Mouse (Mus musculus) left cerebral cortex, adult 11 months (tissue): ENCODE measurements around the gene Fabp6.

Source experiments
- DNase-seq: peaks from one replicate; pipeline ENCODE4 v3.0.0; 2022; ENCODE audit warnings: low spot score

Gene Fabp6

GRCm38 (mm10) chr11:43589530-43590072, 11.7 kb downstream of the Fabp6 start:
- DNase-seq = no peak

- peak; percentile 40 for DNase-seq
Observed at GRCm38 (mm10) chr11:43586324-43587090, 14.8 kb downstream of the Fabp6 start, which contains the start of gene 4933415A04Rik. Gene 4933415A04Rik (plus strand): TSS chr11:43587040.

GRCm38 (mm10) chr11:43585211-43586005, 15.9 kb downstream of the Fabp6 start:
- DNase-seq = no peak

GRCm38 (mm10) chr11:43577713-43578478, 23.4 kb downstream of the Fabp6 start:
- DNase-seq = no peak

GRCm38 (mm10) chr11:43575376-43576151, 25.8 kb downstream of the Fabp6 start:
- DNase-seq = no peak

- DNase-seq = no peak
Observed at GRCm38 (mm10) chr11:43575061-43575375, 26.3 kb downstream of the Fabp6 start.

- no peak for DNase-seq
Observed at GRCm38 (mm10) chr11:43569595-43569994, 31.7 kb downstream of the Fabp6 start.

GRCm38 (mm10) chr11:43569188-43569587, 32.2 kb downstream of the Fabp6 start:
- DNase-seq = no peak

- DNase-seq = no peak
Observed at GRCm38 (mm10) chr11:43568263-43568662, 33.1 kb downstream of the Fabp6 start.

GRCm38 (mm10) chr11:43566696-43567095, 34.6 kb downstream of the Fabp6 start:
- DNase-seq = no peak

- DNase-seq = no peak
Observed at GRCm38 (mm10) chr11:43565852-43566251, 35.5 kb downstream of the Fabp6 start.

GRCm38 (mm10) chr11:43565414-43565813, 35.9 kb downstream of the Fabp6 start:
- DNase-seq = no peak

GRCm38 (mm10) chr11:43563654-43564244, 37.6 kb downstream of the Fabp6 start:
- no peak for DNase-seq

- DNase-seq = peak; percentile 29
Observed at GRCm38 (mm10) chr11:43559515-43560292, 41.6 kb downstream of the Fabp6 start.

GRCm38 (mm10) chr11:43556538-43556937, 44.8 kb downstream of the Fabp6 start:
- no peak for DNase-seq

GRCm38 (mm10) chr11:43552675-43553074, 48.7 kb downstream of the Fabp6 start:
- DNase-seq = no peak

- no peak for DNase-seq
Observed at GRCm38 (mm10) chr11:43551756-43552155, 49.6 kb downstream of the Fabp6 start.

- DNase-seq = no peak
Observed at GRCm38 (mm10) chr11:43549701-43550100, 51.6 kb downstream of the Fabp6 start.

GRCm38 (mm10) chr11:43548657-43549435, 52.5 kb downstream of the Fabp6 start:
- no peak for DNase-seq
